Mouse (Mus musculus) hindbrain, embryonic 15.5 days (tissue): Measurements from ENCODE around the gene Abhd12. TPM values are rescaled to one million over a fixed set of nuclear protein-coding genes. Genes with fewer than 3 reads are reported as not detected.

Source experiments
- ATAC-seq: fragments of 200-750 bp; cut with Nextera tagmentation; 2 replicates; pipeline ENCODE4 v1.8.0; 2017; ENCODE audit warnings: low read depth, moderate number of reproducible peaks, moderate TSS enrichment; ENCODE audit not compliant: low FRiP score
- H3K27ac ChIP-seq: fragments of 300-500 bp; sonication (generic); replicated peaks from 2 replicates; pipeline ENCODE4 v1.5.1; 2015; ENCODE audit warnings: mild to moderate bottlenecking, inconsistent platforms
- H3K27me3 ChIP-seq: fragments of 300-500 bp; sonication (generic); 2 replicates; pipeline ENCODE4 v1.6.1; 2015; ENCODE audit warnings: control low read depth, inconsistent platforms
- H3K36me3 ChIP-seq: fragments of 300-500 bp; sonication (generic); 2 replicates; pipeline ENCODE4 v1.6.1; 2015; ENCODE audit warnings: control low read depth, inconsistent platforms
- H3K4me1 ChIP-seq: fragments of 300-500 bp; sonication (generic); replicated peaks from 2 replicates; pipeline ENCODE4 v1.6.1; 2015; ENCODE audit warnings: control low read depth, inconsistent platforms
- H3K4me2 ChIP-seq: fragments of 300-500 bp; sonication (generic); 2 replicates; pipeline ENCODE4 v1.6.1; 2015; ENCODE audit warnings: moderate library complexity, mild to moderate bottlenecking, inconsistent platforms
- H3K4me3 ChIP-seq: fragments of 300-500 bp; sonication (generic); 2 replicates; pipeline ENCODE4 v1.5.1; 2015; ENCODE audit warnings: mild to moderate bottlenecking, inconsistent platforms
- H3K9ac ChIP-seq: fragments of 300-500 bp; sonication (generic); 2 replicates; pipeline ENCODE4 v1.6.1; 2015; ENCODE audit warnings: inconsistent platforms
- H3K9me3 ChIP-seq: fragments of 300-500 bp; sonication (generic); 2 replicates; pipeline ENCODE4 v1.6.1; 2016; ENCODE audit warnings: control low read depth, inconsistent platforms
- WGBS: fragments of 180-500 bp; shearing (Covaris S2); methylation state at CpG from one replicate; pipeline ENCODE4 v1.1.7; 2015; 5-methylcytosine and 5-hydroxymethylcytosine counted together
- polyA plus RNA-seq: library from polyadenylated mRNA; unstranded; fragments of >200 nt; fragmentation: Nextera tagmentation; extraction: Ambion mirVana; gene quantifications from 2 replicates; pipeline ENCODE4 v1.2.1, GENCODE M21; 2015

The Abhd12 gene
- polyA plus RNA-seq, 1 experiment from 2014 or later: 137 TPM

- Histone ChIP-seq H3K4me2 (no peak overlapping the region), H3K9me3 (no peaks in the 10 kb centered on the region), H3K36me3 (peaks cover 15% of the 10 kb centered on the region), H3K4me3 (no peak overlapping the region), H3K9ac (no peak overlapping the region), H3K27me3 (no peaks in the 10 kb centered on the region), H3K27ac (no peak overlapping the region), H3K4me1 (0 out of 2 replicates have a peak, but pooled peaks cover 3% of the 10 kb centered on the region)
- WGBS: 88% methylated on average over 12 of the region's 12 CpGs
- ATAC-seq: no peak
These were observed 64.7 kb downstream of the Abhd12 start for GRCm38 (mm10) chr2:150839686-150840471.

- ATAC-seq: no peak
- Histone ChIP-seq H3K4me3 (no peak overlapping the region), H3K4me1 (no peaks in the 10 kb centered on the region), H3K36me3 (peaks cover 32% of the 10 kb centered on the region), H3K9ac (no peak overlapping the region), H3K9me3 (no peaks in the 10 kb centered on the region), H3K27ac (no peak overlapping the region), H3K27me3 (no peaks in the 10 kb centered on the region), H3K4me2 (no peak overlapping the region)
- 95% methylated on average over 3 of the region's 3 CpGs for WGBS
These were observed 66.8 kb downstream of the Abhd12 start for GRCm38 (mm10) chr2:150837781-150838180.

DNA sequence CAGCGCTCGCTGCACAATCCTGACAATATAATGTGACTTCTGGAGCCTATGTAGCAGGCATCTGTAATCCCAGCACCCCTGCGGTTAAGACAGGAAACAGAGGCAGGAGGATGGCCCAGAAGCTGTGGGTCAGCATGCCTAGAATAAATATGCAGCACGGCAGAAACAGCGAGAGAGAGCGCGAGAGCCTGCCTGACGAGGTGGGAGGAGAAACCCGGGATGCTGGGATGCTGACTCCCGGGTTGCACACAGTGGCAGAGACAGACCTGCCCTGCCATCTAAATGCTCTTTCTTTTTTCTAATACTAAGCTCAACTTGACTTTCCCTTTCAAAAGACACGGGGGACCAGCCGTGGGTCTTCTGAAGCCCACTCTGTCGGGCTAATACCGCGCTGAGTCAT is 67.6 kb downstream of the Abhd12 start:
- Histone ChIP-seq H3K27ac (no peak overlapping the region), H3K36me3 (peaks cover 39% of the 10 kb centered on the region), H3K9me3 (no peaks in the 10 kb centered on the region), H3K4me1 (no peaks in the 10 kb centered on the region), H3K9ac (no peak overlapping the region), H3K4me2 (no peak overlapping the region), H3K4me3 (no peak overlapping the region), H3K27me3 (no peaks in the 10 kb centered on the region)
- 76% methylated on average over 15 of the region's 15 CpGs for whole genome bisulfite sequencing
- ATAC-seq: no peak

DNA sequence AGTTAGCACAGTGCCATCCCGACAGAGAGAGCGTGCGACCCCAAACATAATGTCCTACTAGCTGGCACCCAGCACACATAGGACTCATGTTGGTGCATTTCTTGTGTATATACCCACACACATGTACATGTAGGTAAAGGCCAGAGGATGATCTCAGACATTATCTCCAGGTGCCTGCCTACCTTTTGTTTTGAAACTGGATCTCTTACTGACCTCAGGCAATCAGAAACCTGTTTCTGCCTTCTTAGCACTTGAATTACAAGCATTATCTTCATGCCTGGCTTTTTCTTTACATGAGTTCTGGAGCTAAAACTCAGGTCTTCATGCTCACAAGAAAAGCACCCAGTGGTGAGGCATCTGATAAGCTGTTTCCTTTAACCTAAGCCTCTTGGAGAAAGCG is 68.6 kb downstream of the Abhd12 start:
- H3K9ac ChIP-seq: no peak overlapping the region
- no peak overlapping the region for H3K4me3 ChIP-seq
- peaks cover 48% of the 10 kb centered on the region for H3K36me3 ChIP-seq
- no peak overlapping the region for H3K27ac ChIP-seq
- no peak for ATAC-seq
- no peaks in the 10 kb centered on the region for H3K4me1 ChIP-seq
- 95% methylated on average over 4 of the region's 4 CpGs for WGBS
- H3K27me3 ChIP-seq: no peaks in the 10 kb centered on the region
- H3K9me3 ChIP-seq: no peaks in the 10 kb centered on the region
- H3K4me2 ChIP-seq: no peak overlapping the region

GRCm38 (mm10) chr2:150834616-150835015 is 69.9 kb downstream of the Abhd12 start:
- no peak overlapping the region for H3K4me2 ChIP-seq
- H3K9me3 ChIP-seq: no peaks in the 10 kb centered on the region
- 86% methylated on average over 7 of the region's 7 CpGs for WGBS
- H3K4me3 ChIP-seq: no peak overlapping the region
- peak; percentile 10; the same call in 1 of the 2 replicates for ATAC-seq
- no peaks in the 10 kb centered on the region for H3K27me3 ChIP-seq
- no peaks in the 10 kb centered on the region for H3K4me1 ChIP-seq
- H3K9ac ChIP-seq: no peak overlapping the region
- no peak overlapping the region for H3K27ac ChIP-seq
- H3K36me3 ChIP-seq: peaks cover 62% of the 10 kb centered on the region

DNA sequence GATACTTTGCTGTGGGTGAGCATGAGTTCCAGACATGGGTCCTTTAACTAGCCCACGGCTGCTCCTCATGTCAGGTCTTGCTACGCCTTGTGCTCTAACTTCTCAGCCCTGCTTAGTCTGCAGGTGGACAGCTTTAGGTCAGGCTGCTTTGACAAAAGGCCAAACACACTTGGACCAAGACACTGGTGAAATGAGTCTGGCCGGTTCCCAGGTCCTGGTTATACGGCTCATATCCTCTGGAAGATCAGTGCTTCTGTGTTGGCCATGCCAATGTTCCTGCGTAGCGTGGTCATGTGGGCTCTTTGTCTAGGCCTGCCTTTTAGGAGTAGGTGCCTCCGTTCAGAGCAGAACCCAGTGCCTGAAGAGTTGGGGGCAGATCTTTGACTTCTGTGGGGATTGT is 72.5 kb downstream of the Abhd12 start:
- Histone ChIP-seq H3K36me3 (peaks cover 82% of the 10 kb centered on the region), H3K27ac (no peak overlapping the region), H3K9ac (no peak overlapping the region), H3K4me1 (no peaks in the 10 kb centered on the region), H3K27me3 (no peaks in the 10 kb centered on the region), H3K4me3 (no peak overlapping the region), H3K9me3 (no peaks in the 10 kb centered on the region), H3K4me2 (no peak overlapping the region)
- ATAC-seq: no peak
- WGBS: 88% methylated on average over 7 of the region's 7 CpGs

GRCm38 (mm10) chr2:150830911-150831441 is 73.6 kb downstream of the Abhd12 start:
- Histone ChIP-seq H3K4me1 (no peaks in the 10 kb centered on the region), H3K4me3 (no peak overlapping the region), H3K36me3 (peaks cover 89% of the 10 kb centered on the region), H3K9ac (no peak overlapping the region), H3K9me3 (no peaks in the 10 kb centered on the region), H3K4me2 (no peak overlapping the region), H3K27ac (no peak overlapping the region), H3K27me3 (no peaks in the 10 kb centered on the region)
- WGBS: 81% methylated on average over 3 of the region's 3 CpGs
- ATAC-seq: no peak

- no peak overlapping the region for H3K9ac ChIP-seq
- no peaks in the 10 kb centered on the region for H3K4me1 ChIP-seq
- 94% methylated on average over 2 of the region's 2 CpGs for WGBS
- H3K27me3 ChIP-seq: no peaks in the 10 kb centered on the region
- no peak overlapping the region for H3K4me2 ChIP-seq
- H3K27ac ChIP-seq: no peak overlapping the region
- H3K9me3 ChIP-seq: no peaks in the 10 kb centered on the region
- H3K36me3 ChIP-seq: peaks cover 96% of the 10 kb centered on the region
- no peak for ATAC-seq
- no peak overlapping the region for H3K4me3 ChIP-seq
These were observed 74.5 kb downstream of the Abhd12 start for GRCm38 (mm10) chr2:150830011-150830410.

GRCm38 (mm10) chr2:150828654-150829053 is 75.9 kb downstream of the Abhd12 start:
- Histone ChIP-seq H3K9me3 (no peaks in the 10 kb centered on the region), H3K4me1 (no peaks in the 10 kb centered on the region), H3K4me2 (no peak overlapping the region), H3K27me3 (no peaks in the 10 kb centered on the region), H3K4me3 (no peak overlapping the region), H3K9ac (no peak overlapping the region), H3K36me3 (peaks cover 96% of the 10 kb centered on the region), H3K27ac (no peak overlapping the region)
- 88% methylated on average over 4 of the region's 4 CpGs for WGBS
- no peak for ATAC-seq

- no peak for ATAC-seq
- Histone ChIP-seq H3K9me3 (no peaks in the 10 kb centered on the region), H3K4me3 (no peak overlapping the region), H3K4me2 (no peak overlapping the region), H3K27me3 (no peaks in the 10 kb centered on the region), H3K4me1 (no peaks in the 10 kb centered on the region), H3K27ac (no peak overlapping the region), H3K36me3 (peaks cover 95% of the 10 kb centered on the region), H3K9ac (no peak overlapping the region)
- 86% methylated on average over 3 of the region's 3 CpGs for WGBS
These were observed 76.4 kb downstream of the Abhd12 start for GRCm38 (mm10) chr2:150828164-150828563.

GRCm38 (mm10) chr2:150826426-150826825 is 78.1 kb downstream of the Abhd12 start:
- H3K9me3 ChIP-seq: no peaks in the 10 kb centered on the region
- no peak overlapping the region for H3K4me2 ChIP-seq
- no peaks in the 10 kb centered on the region for H3K4me1 ChIP-seq
- no peak for ATAC-seq
- no peak overlapping the region for H3K4me3 ChIP-seq
- no peak overlapping the region for H3K27ac ChIP-seq
- 95% methylated on average over 3 of the region's 3 CpGs for WGBS
- no peak overlapping the region for H3K9ac ChIP-seq
- H3K36me3 ChIP-seq: peaks cover 83% of the 10 kb centered on the region
- H3K27me3 ChIP-seq: no peaks in the 10 kb centered on the region

DNA sequence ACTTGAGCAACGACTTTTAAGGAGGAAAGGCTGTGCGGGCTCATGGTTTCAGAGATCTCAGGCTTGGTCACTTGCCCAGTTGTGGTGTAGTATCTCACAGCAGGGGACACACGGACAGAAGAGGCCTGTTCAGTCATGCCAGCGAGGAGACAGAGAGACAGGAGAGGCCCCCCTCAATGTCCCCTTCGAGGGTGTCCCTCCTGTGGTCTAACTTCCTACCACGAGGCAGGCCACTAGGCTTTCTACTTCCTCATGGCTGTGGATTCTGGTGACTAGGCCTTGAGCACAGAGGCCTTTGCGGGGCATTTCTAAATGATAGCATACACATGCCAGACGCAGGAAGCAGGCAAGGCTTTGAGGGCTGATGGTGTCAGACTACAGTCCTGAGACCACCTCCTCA is 81.6 kb downstream of the Abhd12 start:
- WGBS: 71% methylated on average over 8 of the region's 8 CpGs
- Histone ChIP-seq H3K4me3 (no peak overlapping the region), H3K27me3 (no peaks in the 10 kb centered on the region), H3K4me2 (no peak overlapping the region), H3K9me3 (no peaks in the 10 kb centered on the region), H3K4me1 (no peaks in the 10 kb centered on the region), H3K27ac (no peak overlapping the region), H3K9ac (no peak overlapping the region), H3K36me3 (peaks cover 72% of the 10 kb centered on the region)
- ATAC-seq: no peak
